Comparison of ENCODE assay signal across 17 mouse cellular contexts in genomic region chr10:13326149-13326873, GRCm38 (mm10).
DNase-seq lines count a peak whose midpoint lies in the region; ATAC-seq and TF ChIP-seq lines count a peak whose summit lies in the region.
"Had no signal": no experiment of that assay in that cellular context is flagged by ENCODE, and none has a peak within 500 bp of the region (broad histone marks: within the 10 kb centered on the region; RNA-seq: fewer than 3 reads in every experiment).

No protein-coding gene starts in this region.

- intact Hi-C loops in left cerebral cortex, adult 2 months (cut with DNase I), result no loop called here

- H3K27ac ChIP-seq in embryonic facial prominence, embryonic 13.5 days, result peak overlapping the region; percentile 44; the same call in 1 of the 2 replicates
- no peak overlapping the region for H3K27ac ChIP-seq in embryonic facial prominence, embryonic 10.5 days (replicated peaks)
- peak overlapping the region; percentile 51; the same call in 1 of the 2 replicates for H3K27ac ChIP-seq in limb, embryonic 12.5 days
- H3K27ac ChIP-seq in limb, embryonic 10.5 days, result no peak overlapping the region; the same call in 1 of the 2 replicates
- H3K27ac ChIP-seq in heart, embryonic 11.5 days (ENCODE audit: low read depth, low read length), result 0 out of 2 replicates have a peak overlapping the region, but pooled peaks have one; percentile 7
- peak overlapping the region; percentile 29; the same call in 1 of the 2 replicates for H3K27ac ChIP-seq in stomach, embryonic 14.5 days (ENCODE audit: low read length)
- no peak overlapping the region for H3K27ac ChIP-seq in cerebellum, adult 2 months (ENCODE audit: insufficient read depth, low read length)
- H3K27ac ChIP-seq in left cerebral cortex, adult 2 months, result no peak overlapping the region
- H3K27ac ChIP-seq: forebrain, embryonic 12.5 days; hindbrain, embryonic 12.5 days; layer of hippocampus, adult 2 months; liver, embryonic 12.5 days; midbrain, embryonic 15.5 days had no signal

- no peak for TF ChIP-seq CTCF in cerebellum, adult 2 months (IDR thresholded peaks at IDR 0.05; ENCODE audit: borderline replicate concordance, insufficient read depth, low read depth, low read length)
- TF ChIP-seq CTCF in left cerebral cortex, adult 2 months (IDR thresholded peaks at IDR 0.05), result no peak

- H3K9ac ChIP-seq in embryonic facial prominence, embryonic 13.5 days, result no peak overlapping the region
- no peak overlapping the region for H3K9ac ChIP-seq in limb, embryonic 12.5 days (replicated peaks)
- no peak overlapping the region for H3K9ac ChIP-seq in heart, embryonic 11.5 days (ENCODE audit: low read depth, low read length)
- no peak overlapping the region for H3K9ac ChIP-seq in stomach, embryonic 14.5 days (replicated peaks; ENCODE audit: low read depth, low read length)
- H3K9ac ChIP-seq: forebrain, embryonic 12.5 days; hindbrain, embryonic 12.5 days; liver, embryonic 12.5 days; midbrain, embryonic 15.5 days had no signal

- H3K4me1 ChIP-seq in embryonic facial prominence, embryonic 13.5 days, result peaks cover 30% of the 10 kb centered on the region
- H3K4me1 ChIP-seq in embryonic facial prominence, embryonic 10.5 days, result peaks cover 38% of the 10 kb centered on the region
- H3K4me1 ChIP-seq in limb, embryonic 12.5 days (replicated peaks), result peaks cover 11% of the 10 kb centered on the region
- H3K4me1 ChIP-seq in limb, embryonic 10.5 days, result peaks cover 31% of the 10 kb centered on the region
- peaks cover 17% of the 10 kb centered on the region for H3K4me1 ChIP-seq in heart, embryonic 11.5 days (ENCODE audit: control insufficient read depth, insufficient read depth, low read length)
- peaks cover 14% of the 10 kb centered on the region; the same call in 1 of the 2 replicates for H3K4me1 ChIP-seq in stomach, embryonic 14.5 days (ENCODE audit: control insufficient read depth, insufficient read depth, low read length)
- H3K4me1 ChIP-seq in cerebellum, adult 2 months (ENCODE audit: control insufficient read depth, insufficient read depth, low read length), result no peaks in the 10 kb centered on the region

- ATAC-seq in embryonic facial prominence, embryonic 13.5 days (ENCODE audit: insufficient number of reproducible peaks, insufficient read depth, low FRiP score, low TSS enrichment, low read depth), result no peak
- ATAC-seq in limb, embryonic 12.5 days (ENCODE audit: insufficient number of reproducible peaks, insufficient read depth, low FRiP score, low TSS enrichment, low read depth), result no peak
- no peak for ATAC-seq in heart, embryonic 11.5 days (replicated peaks; ENCODE audit: insufficient number of reproducible peaks, low FRiP score, low TSS enrichment)
- ATAC-seq in stomach, embryonic 14.5 days (ENCODE audit: insufficient number of reproducible peaks, insufficient read depth, low FRiP score, low read depth), result no peak
- ATAC-seq: liver, embryonic 12.5 days; midbrain, embryonic 15.5 days; Patski had no signal

- no peak overlapping the region for H3K4me2 ChIP-seq in embryonic facial prominence, embryonic 13.5 days
- H3K4me2 ChIP-seq in limb, embryonic 12.5 days, result no peak overlapping the region
- no peak overlapping the region for H3K4me2 ChIP-seq in heart, embryonic 11.5 days
- no peak overlapping the region for H3K4me2 ChIP-seq in stomach, embryonic 14.5 days (replicated peaks; ENCODE audit: low read depth, low read length)
- H3K4me2 ChIP-seq: forebrain, embryonic 12.5 days; hindbrain, embryonic 12.5 days; liver, embryonic 12.5 days; midbrain, embryonic 15.5 days had no signal

- DNase-seq in embryonic facial prominence, embryonic 10.5 days (ENCODE audit: low spot score), result no peak
- no peak for DNase-seq in limb, embryonic 10.5 days (ENCODE audit: low spot score)
- DNase-seq in cerebellum, adult 2 months, result no peak
- no peak for DNase-seq in left cerebral cortex, adult 2 months (ENCODE audit: extremely low spot score in 1 of 2, low spot score in 2 of 2)
- DNase-seq: cerebellum, adult 9-11 months; kidney, adult 11 months; spleen, adult 18-20 months had no signal

- TF ChIP-seq POLR2A in cerebellum, adult 2 months (IDR thresholded peaks at IDR 0.05; ENCODE audit: borderline replicate concordance, insufficient read depth, low read length), result no peak

- WGBS in embryonic facial prominence, embryonic 13.5 days, result 73% methylated on average over 14 of the region's 14 CpGs
- WGBS in embryonic facial prominence, embryonic 10.5 days, result 81% methylated on average over 14 of the region's 14 CpGs
- WGBS in limb, embryonic 12.5 days, result 74% methylated on average over 14 of the region's 14 CpGs
- WGBS in limb, embryonic 10.5 days, result 86% methylated on average over 14 of the region's 14 CpGs
- WGBS in heart, embryonic 11.5 days (ENCODE audit: insufficient replicate concordance), result 62% methylated on average over 14 of the region's 14 CpGs
- 64% methylated on average over 14 of the region's 14 CpGs for WGBS in stomach, embryonic 14.5 days
- 85% methylated on average over 14 of the region's 14 CpGs for WGBS in cerebellum, adult 2 months

- no peaks in the 10 kb centered on the region for H3K36me3 ChIP-seq in embryonic facial prominence, embryonic 13.5 days
- H3K36me3 ChIP-seq in embryonic facial prominence, embryonic 10.5 days (replicated peaks), result no peaks in the 10 kb centered on the region
- H3K36me3 ChIP-seq in limb, embryonic 12.5 days, result no peaks in the 10 kb centered on the region
- no peaks in the 10 kb centered on the region for H3K36me3 ChIP-seq in limb, embryonic 10.5 days
- H3K36me3 ChIP-seq in heart, embryonic 11.5 days (ENCODE audit: control insufficient read depth, insufficient read depth, low read length), result no peaks in the 10 kb centered on the region
- no peaks in the 10 kb centered on the region for H3K36me3 ChIP-seq in stomach, embryonic 14.5 days (ENCODE audit: control insufficient read depth, insufficient read depth, low read length)
- H3K36me3 ChIP-seq: forebrain, embryonic 12.5 days; hindbrain, embryonic 12.5 days; liver, embryonic 12.5 days; midbrain, embryonic 15.5 days had no signal

- H3K27me3 ChIP-seq in embryonic facial prominence, embryonic 13.5 days, result no peaks in the 10 kb centered on the region
- no peaks in the 10 kb centered on the region for H3K27me3 ChIP-seq in embryonic facial prominence, embryonic 10.5 days (replicated peaks; ENCODE audit: low read depth, poor library complexity, severe bottlenecking)
- no peaks in the 10 kb centered on the region for H3K27me3 ChIP-seq in limb, embryonic 12.5 days
- H3K27me3 ChIP-seq in limb, embryonic 10.5 days (ENCODE audit: low read depth, poor library complexity, severe bottlenecking), result no peaks in the 10 kb centered on the region
- no peaks in the 10 kb centered on the region for H3K27me3 ChIP-seq in heart, embryonic 11.5 days (ENCODE audit: control insufficient read depth, insufficient read depth, low read length)
- no peaks in the 10 kb centered on the region for H3K27me3 ChIP-seq in stomach, embryonic 14.5 days (ENCODE audit: control insufficient read depth, insufficient read depth, low read length)
- no peaks in the 10 kb centered on the region for H3K27me3 ChIP-seq in cerebellum, adult 2 months (ENCODE audit: control insufficient read depth, insufficient read depth, low read length)
- H3K27me3 ChIP-seq: forebrain, embryonic 12.5 days; hindbrain, embryonic 12.5 days; liver, embryonic 12.5 days; midbrain, embryonic 15.5 days; Patski had no signal

- no peak overlapping the region for H3K4me3 ChIP-seq in embryonic facial prominence, embryonic 13.5 days
- no peak overlapping the region for H3K4me3 ChIP-seq in embryonic facial prominence, embryonic 10.5 days
- H3K4me3 ChIP-seq in limb, embryonic 12.5 days (replicated peaks), result no peak overlapping the region
- H3K4me3 ChIP-seq in limb, embryonic 10.5 days, result no peak overlapping the region
- no peak overlapping the region for H3K4me3 ChIP-seq in heart, embryonic 11.5 days (ENCODE audit: low read depth, low read length)
- no peak overlapping the region for H3K4me3 ChIP-seq in stomach, embryonic 14.5 days (ENCODE audit: low read depth, low read length)
- no peak overlapping the region for H3K4me3 ChIP-seq in cerebellum, adult 2 months (replicated peaks; ENCODE audit: insufficient read depth, low read depth, low read length)
- H3K4me3 ChIP-seq in left cerebral cortex, adult 2 months, result no peak overlapping the region
- H3K4me3 ChIP-seq: forebrain, embryonic 12.5 days; hindbrain, embryonic 12.5 days; layer of hippocampus, adult 2 months; liver, embryonic 12.5 days; midbrain, embryonic 15.5 days had no signal

- no peaks in the 10 kb centered on the region for H3K9me3 ChIP-seq in embryonic facial prominence, embryonic 13.5 days
- no peaks in the 10 kb centered on the region for H3K9me3 ChIP-seq in embryonic facial prominence, embryonic 10.5 days
- no peaks in the 10 kb centered on the region for H3K9me3 ChIP-seq in limb, embryonic 12.5 days
- no peaks in the 10 kb centered on the region for H3K9me3 ChIP-seq in limb, embryonic 10.5 days (replicated peaks)
- H3K9me3 ChIP-seq in heart, embryonic 11.5 days (replicated peaks; ENCODE audit: control insufficient read depth, low read length), result no peaks in the 10 kb centered on the region
- H3K9me3 ChIP-seq in stomach, embryonic 14.5 days (ENCODE audit: control insufficient read depth, low read depth, low read length), result no peaks in the 10 kb centered on the region
- H3K9me3 ChIP-seq: forebrain, embryonic 12.5 days; hindbrain, embryonic 12.5 days; liver, embryonic 12.5 days; midbrain, embryonic 15.5 days had no signal

Comparison
In these comparisons a context has a peak if more than half of its experiments do, and no peak if none do; other contexts are left out.
1. H3K27ac ChIP-seq: peak in embryonic facial prominence, embryonic 13.5 days (single experiment), limb, embryonic 12.5 days (single experiment), heart, embryonic 11.5 days (single experiment) and stomach, embryonic 14.5 days (single experiment); none in embryonic facial prominence, embryonic 10.5 days (single experiment), limb, embryonic 10.5 days (single experiment), cerebellum, adult 2 months (single experiment) and left cerebral cortex, adult 2 months (single experiment).